Mouse (Mus musculus): Measurements from ENCODE around the gene Igfbpl1. TPM values are rescaled to one million over a fixed set of nuclear protein-coding genes. Genes with fewer than 3 reads are reported as not detected.

Igfbpl1 gene
- total RNA-seq, 2 experiments from 2014 or later = 0.23 to 0.30 TPM

DNA sequence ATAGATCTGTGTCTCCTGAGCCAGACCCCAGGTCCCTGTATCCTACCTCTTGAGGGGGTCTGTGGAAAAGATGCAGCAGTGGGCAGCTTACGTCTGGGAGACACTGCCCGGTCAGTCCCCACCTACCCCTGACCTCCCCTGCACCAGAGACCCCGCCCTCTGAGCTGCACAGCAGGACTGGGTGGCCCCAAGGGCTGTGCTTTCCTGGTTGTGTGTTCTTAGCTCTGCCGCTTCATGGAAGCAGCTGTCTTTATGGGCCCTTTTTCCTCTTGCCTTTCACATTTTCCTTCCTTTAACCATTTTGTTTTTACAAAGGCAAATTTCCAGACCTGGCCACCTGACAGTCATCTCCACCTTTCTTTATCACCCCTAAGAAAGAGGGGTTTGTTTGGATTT lies 56.1 kb downstream of the Igfbpl1 start:
- DNase-seq = no peak

DNA sequence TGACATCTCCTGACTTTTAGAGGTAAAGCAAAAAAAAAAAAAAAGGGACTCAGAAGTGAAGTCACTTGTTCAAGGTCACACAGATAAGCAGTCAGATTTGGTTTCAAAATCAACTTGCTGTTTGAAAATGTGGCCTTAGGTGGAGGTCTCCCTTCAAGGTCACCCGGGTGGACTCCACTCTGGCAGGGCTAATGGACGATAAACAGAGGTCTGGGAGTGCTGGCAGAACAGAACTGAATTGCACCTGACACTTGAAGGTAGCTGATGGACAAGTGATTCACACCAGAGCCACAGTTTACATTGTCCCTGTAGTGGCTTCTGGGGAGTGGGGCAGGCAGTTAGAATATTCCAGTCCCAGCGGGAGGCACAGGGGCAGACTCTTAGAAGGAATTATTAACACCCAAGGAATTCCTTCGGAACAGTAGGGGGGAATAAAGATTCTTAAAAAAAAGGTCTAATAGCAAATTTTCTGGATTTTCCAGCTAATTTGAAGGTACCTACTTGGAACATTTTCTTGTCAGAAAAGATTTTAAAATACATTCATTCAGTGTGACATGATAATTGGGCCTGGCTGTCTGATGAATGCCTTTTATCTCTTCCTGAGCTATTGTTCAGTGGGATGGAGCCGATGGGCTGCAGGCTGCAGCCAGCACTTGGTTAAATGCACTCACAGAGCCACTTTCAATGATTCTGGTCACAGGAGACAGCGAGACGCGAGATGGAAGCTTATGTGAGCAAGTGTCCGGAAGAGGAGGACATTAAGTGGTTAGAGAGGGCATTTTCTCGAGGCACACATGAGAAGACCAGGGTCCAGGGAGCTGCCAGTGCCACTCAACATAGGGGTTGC lies 56.7 kb downstream of the Igfbpl1 start:
- DNase-seq = no peak

DNA sequence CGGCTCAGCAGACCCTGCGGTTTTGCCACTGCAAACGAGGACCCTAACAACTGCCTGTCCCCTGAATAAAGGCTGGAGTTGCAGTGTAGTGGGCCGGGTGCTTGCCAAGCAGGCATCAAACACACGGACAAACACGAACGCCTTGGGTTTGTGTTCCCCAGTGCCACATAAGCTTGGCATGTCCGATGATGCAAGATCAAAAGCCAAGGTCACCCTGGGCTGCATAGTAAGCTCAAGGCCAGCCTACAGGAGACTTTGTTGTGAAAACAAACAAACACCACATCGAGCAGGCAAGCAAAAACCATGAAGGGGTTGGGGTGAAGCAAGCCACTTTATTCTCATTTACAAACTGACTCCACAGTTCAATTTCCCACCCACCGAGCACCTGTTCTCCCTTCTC lies 57.6 kb downstream of the Igfbpl1 start:
- DNase-seq = no peak

DNA sequence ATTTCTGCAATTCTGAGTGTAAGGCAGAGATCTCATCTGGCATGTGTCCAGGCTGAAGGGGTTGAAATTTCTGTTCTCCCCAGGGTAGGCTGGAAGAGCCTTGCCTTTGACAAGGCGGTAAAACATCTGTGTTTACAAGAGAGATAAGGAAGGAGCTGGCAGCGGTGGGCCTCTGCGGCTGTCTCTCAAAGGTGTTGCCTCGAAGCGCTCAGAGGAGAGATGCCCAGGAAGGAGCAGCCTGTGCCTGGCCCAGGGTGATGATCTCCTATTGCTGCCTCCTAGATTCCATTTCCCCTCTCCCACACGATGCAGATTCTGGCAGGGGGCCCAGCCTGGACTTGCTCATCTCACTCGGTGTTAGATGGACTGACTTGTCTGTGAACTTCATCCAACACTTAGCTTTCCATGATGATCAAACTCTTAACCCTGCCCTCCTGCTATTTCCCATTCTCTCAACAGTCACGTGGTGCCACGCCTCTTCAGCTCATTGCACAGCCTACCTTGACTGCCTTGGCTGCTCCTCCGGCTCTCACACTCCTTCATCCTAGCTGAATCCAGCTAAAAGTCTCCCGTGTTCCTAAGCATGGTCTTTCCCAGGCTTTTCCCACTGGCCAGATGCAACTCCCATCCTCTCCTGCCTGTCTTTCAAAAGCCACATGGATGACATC lies 58.7 kb downstream of the Igfbpl1 start:
- DNase-seq = peak; percentile 48 to 49

DNA sequence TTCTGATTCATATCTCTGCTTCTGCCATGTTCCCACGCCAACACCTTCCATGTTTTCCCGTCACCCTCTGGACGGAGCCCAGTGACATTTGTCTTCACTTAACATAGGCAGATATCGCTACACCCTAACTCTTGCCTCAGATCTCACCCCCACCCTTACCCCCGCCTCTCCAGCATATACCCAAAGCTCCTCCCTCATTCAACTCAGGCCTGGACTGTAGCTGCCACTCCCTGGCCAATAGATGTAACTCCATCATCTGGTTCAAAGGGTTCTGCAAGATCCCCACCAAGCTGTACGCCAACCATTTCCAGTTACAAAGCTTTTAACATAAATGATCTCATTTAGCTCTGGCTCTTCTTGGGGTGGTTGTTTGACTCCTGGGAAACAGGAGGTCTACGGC lies 59.9 kb downstream of the Igfbpl1 start:
- no peak for DNase-seq

DNA sequence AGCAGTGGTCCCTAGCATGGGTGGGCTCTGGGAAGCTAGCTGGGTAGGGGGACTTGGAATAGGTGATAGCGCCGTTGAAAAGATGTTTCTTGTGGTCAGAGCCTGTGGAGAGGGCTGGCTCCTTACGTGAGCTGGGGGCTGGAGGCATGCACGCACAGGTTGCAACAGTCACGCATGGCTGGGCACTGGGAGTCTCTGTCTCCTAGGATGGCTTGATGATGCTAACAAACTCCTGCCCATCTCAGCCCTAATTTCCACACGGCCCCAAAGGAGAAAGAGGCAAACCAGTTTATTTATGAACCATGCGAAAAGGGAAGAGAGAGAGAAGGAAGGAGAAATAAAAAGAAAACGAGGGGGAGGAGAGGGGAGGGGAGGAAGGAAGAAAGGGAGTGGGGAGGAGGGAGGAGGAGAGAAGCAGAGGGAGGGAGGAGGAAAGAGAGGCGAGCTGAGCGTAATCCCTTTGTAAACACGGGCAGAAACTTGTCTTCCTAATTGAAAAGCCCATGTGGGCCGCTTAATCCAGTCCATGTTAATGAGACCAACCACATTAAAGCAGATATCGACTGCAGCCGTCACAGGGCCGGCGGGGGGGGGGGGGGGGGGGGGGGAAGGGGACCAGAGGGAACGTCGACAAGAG lies 61.0 kb downstream of the Igfbpl1 start:
- no peak for DNase-seq

DNA sequence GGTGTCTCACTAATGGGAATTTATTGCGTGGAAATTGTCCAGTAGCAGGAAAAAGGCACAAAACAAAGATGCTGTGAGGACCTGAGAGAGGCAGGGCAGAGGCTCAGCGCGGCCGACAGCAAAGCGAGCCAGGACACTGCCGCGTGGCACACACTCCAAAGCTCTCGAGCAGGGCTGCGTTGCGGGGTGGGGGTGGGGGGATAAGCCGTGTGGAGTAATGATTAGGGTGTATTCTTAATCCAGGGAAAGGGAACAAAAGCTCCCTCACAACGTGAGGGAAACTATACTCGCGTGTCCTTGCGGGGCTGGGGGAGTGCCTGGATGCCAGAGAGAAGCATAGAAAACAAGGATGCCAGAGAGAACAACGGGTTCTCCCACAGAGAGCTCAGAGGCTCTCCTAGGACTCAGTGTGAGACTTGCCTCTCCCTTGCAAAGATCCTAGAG lies 61.6 kb downstream of the Igfbpl1 start:
- DNase-seq = no peak

DNA sequence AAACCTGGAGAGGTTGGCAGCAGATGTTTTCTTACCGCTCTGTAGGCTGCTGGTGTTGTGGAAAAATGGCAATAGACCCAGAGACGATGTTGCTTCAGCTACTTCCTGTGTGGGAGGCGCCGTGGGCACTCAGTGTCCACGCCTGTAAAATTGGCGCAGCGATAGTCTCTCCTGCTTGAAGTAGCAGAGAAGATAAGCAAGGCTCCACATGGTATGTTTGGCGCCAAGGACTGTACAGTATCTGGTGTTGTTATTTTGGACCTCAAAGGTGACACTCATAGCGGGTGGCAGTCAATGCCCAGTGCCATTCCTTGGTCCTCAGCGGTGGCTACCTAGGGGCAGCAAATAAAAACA lies 62.6 kb downstream of the Igfbpl1 start:
- peak; percentile 71 to 82 for DNase-seq

DNA sequence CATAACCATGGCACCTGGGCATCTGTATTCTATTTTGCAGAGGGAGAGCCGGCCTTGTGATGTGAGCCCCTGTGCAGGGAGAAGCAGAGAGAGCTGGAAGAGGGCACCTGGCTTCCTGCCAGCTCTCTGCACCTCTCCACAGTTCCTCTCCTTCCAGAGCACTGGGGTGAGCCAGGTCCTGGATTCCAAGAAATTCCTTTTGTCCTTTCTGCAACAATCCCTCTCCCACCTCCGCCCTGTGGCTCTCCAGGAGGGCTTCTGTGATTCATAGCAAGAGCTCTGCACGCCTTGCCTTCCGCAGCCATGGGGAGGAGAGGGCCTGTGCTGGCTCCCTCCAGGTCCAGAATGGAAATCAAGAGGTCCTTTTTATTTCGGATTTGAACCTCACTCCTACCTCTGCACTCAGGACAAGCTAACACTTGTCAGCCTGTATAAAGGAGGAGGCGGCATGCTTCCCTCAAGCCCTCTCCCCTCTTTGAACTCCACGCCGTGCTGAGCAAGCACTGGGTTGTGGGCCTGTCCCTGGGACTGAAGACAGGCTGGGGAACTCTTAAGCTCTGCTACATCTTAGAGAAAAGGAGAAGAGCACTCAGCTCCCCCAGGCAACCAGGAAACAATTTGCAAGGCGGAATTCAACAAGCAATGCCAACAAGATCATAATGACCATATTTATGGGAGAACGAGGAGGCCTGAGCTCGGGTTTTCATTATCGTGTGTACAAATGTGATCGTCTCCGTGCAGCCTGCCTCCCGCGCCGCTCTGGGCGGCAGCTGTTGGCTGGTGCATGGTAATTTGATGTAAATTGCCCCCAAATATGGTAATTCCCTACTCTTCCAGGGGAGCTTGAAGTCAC lies 63.2 kb downstream of the Igfbpl1 start:
- DNase-seq = peak; percentile 15 to 33

DNA sequence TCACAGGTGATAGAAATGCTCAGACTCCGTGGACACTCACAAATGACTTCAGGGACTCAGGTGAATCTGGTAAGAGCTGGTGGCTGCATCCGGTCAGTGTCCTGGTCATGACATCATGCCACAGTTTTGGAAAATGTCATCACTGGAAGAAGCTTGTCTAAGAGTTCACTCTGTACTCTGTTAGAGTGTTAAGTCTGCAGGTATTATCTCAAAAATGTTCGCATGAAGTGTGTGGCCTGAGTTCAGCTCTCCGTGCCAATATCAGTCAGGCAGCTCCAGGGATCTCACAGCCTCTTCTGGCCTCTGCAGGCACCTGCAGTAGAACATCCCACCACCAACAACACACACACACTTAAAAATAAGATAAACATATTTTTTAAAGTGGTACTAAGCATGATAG lies 64.1 kb downstream of the Igfbpl1 start:
- peak; percentile 38 to 68 for DNase-seq

Other genes starting within 250 kb of the Igfbpl1 start
- gene Aldh1b1, start 27.9 kb downstream of the Igfbpl1 start, total RNA-seq (2021) = 10 to 100 TPM; 12.6 to 14.6 TPM
- gene Stra6l, start 21.7 kb upstream of the Igfbpl1 start, total RNA-seq (2021) = not detected
- gene Ccdc180, start 63.4 kb upstream of the Igfbpl1 start, total RNA-seq (2021) = under 1 TPM in 1 of 2 experiments, not detected in 1; 0.18 TPM
- gene Tdrd7, start 138.4 kb upstream of the Igfbpl1 start, total RNA-seq (2021) = 10 to 100 TPM; 11.0 to 12.3 TPM
- 100 to 1,000 TPM; 228 to 259 TPM for gene Tmod1, start 212.0 kb upstream of the Igfbpl1 start, total RNA-seq (2021)